Mouse (Mus musculus) left cerebral cortex, postnatal 4 days (tissue): ENCODE measurements around the gene Bsn. TPM values are rescaled to one million over a fixed set of nuclear protein-coding genes. Genes with fewer than 3 reads are reported as not detected.

Experiments
- DNase-seq: peaks from one replicate; pipeline ENCODE4 v3.0.0-alpha.2; 2022
- intact Hi-C: fragments of 180-260 bp; cut with DNase I; formaldehyde crosslinking; loops from one replicate; pipeline ENCODE4 v1.15.1; 2025
- total RNA-seq, 2 experiments: library from RNA; stranded (reverse); gene quantifications; 2 replicates each; pipeline ENCODE4 v1.2.3; 2021

Gene Bsn
- total RNA-seq, 2 experiments from 2014 or later = 70.4 to 74.5 TPM

DNA sequence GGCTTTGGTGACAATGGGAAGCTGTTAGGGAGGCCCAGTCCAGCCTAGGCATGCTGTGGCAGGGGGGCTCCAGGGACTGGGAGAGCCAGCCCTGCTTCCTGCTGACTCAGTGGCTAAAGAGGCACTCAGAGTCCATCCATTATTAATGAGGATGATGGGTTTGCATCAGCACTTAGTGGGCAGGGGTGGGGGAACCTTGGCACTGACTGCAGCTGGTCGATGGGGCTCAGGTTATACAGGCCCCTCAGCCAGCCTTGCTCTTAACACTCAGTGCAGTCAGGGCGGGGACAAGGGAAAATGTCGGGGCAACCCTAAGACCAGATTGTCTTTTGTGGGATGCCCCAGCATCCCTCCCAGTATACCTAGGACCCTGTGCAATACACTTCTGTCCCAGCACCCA, 128.0 kb downstream of the Bsn start:
- intact Hi-C loops = no loop called here
- no peak for DNase-seq

DNA sequence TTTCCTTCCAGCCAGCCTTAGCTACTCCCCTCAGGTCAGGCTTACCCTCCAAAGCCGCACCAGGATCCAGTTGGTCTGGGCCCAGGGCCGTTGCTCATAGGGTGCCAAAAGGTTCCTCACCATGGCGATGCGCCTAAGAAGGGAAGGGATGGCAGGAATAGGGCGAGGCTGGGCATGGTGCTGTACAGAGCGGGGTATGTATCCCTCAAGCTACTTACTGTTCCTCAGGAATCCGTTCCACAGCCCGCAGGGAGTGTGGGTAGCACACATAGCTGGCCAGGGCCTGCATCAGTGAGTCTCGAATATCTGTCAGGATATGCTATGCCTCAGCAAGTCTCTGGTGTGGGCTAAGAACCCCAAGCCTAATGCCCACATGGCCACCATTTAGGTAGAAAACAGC, 131.9 kb downstream of the Bsn start:
- intact Hi-C loops = loop anchor here (10.0 kb wide), 1 partner anchor 93 kb away; no protein-coding TSS in a partner anchor
- DNase-seq = no peak

DNA sequence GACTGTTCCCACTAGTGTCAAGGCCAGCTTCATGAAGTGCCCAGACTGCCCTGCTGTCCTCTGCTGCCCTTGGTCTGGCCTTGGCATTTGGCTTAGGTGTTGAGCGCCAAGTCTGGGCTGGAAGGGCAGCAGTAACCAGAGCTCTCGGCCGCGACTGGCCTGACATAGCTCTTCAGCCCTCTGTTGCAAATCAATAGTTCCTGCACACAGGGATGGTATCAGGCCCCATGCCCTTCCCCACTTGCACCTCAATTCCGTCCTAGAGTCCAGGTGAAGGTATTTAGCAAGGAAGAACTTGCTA, 133.0 kb downstream of the Bsn start:
- intact Hi-C loops = loop anchor here (10.0 kb wide), 1 partner anchor 92 kb away; no protein-coding TSS in a partner anchor
- DNase-seq = no peak

DNA sequence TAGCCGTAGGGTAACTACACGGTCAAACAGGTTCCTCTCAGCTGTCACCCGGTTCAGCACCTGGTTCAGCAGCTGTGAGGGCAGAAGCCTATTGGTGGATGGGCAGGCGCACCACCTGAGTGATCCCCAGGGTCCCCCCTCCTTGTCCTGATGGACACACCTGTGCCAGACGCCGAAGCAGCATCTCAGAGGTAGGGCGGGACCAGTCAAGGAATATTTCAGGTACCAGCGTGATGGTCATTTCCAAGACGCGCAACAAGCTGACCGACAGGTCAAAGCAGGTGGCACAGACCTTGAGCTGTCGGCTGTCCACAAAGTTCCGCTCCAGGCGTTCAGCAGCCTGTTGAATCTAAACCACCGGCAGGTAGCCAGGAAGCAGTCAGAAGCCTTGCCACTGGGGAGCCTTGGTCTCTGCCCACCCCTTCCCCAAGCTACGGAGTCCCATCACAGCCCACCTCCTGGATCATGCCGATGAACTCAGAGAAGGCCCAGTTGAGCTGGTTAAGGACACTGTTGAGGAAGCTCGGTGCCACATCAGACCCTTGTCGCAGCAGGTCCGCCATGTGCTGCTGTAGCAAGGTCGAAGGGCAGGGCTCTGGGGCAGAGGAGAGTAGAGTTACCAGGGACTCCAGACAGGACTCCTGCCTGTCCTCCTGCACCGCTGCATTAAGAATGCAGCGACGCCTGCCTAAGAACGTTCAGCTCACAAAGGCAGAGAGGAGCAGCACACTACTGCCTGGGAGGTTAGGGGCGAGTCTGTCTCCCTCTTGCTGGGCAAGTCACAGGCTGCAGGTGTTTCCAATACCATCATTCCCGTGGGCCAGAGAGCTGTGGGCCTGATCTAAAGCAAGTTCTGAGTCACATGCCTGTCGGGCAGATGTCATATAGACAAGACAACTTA, 133.6 kb downstream of the Bsn start:
- intact Hi-C loops = loop anchor here (10.0 kb wide), 1 partner anchor 92 kb away; no protein-coding TSS in a partner anchor
- DNase-seq = no peak

DNA sequence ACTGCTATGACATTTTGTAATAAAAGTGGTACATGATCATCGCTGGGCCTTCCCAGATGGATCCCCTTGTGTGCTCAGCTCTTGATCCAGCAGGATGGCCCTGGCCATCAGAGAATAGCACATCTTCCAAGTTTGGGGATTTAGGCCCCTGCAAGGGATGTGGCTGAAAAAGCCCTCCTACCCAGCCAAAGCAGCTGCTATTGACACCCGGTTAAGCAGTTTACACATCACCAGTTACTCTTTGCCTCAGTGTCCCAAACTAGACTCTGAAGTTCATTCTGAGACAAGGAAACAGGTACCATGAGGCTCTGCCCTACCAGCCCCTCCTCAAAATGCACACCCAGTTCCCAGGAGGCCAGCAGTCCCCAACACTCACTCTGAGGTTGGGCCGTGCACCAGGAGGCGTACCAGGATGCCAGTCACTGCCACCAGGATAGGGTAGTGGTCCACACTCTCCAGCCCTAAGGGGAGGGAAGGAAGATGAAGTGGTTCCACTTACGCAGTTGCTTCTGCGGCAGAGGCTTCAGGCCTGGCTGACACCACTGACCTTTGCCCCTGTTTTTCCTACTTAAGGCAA, 134.4 kb downstream of the Bsn start:
- DNase-seq = no peak
- intact Hi-C loops = loop anchor here (10.0 kb wide), 1 partner anchor 91 kb away; no protein-coding TSS in a partner anchor

DNA sequence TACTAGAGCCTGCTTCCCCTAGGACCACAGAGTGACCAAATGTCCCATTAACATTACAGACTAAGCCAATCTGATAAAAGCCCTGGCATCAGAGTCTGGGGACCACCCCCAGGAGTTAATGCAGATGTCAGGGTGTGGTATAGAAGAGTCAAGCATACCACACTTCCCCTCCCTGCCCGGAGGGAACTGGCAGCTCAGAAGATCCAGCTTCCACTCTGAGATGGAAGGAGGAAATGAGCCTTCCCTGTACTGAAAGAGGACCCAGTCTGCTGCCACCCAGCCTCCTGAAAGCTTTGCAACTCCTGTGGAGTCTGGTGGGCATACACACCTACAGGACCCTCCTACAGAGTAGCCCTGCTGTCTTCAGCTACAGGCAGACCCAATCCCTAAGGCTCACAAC, 135.1 kb downstream of the Bsn start:
- DNase-seq = no peak
- intact Hi-C loops = loop anchor here (10.0 kb wide), 1 partner anchor 90 kb away; no protein-coding TSS in a partner anchor

DNA sequence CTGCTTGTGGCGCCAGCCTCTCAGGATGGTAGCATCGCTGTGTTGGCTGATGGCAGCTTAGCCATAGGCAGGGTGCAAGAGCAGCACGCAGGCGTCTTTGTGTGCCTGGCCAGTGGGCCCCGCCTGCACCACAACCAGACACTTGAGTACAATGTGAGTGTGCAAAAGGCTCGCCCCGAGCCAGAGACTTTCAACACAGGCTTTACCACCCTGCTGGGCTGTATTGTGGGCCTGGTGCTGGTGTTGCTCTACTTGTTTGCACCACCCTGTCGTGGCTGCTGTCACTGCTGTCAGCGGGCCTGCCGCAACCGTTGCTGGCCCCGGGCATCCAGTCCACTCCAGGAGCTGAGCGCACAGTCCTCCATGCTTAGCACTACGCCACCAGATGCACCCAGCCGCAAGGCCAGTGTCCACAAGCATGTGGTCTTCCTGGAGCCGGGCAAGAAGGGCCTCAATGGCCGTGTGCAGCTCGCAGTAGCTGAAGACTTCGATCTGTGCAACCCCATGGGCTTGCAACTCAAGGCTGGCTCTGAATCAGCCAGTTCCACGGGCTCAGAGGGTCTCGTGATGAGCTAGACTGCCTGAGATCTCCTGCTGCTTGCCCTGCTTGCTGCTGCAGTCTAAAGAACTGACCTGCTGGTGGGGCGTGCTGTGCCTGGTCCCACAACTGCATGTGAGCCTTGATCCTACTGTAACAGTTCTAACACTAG, 135.7 kb downstream of the Bsn start:
- intact Hi-C loops = loop anchor here (10.0 kb wide), 1 partner anchor 90 kb away; no protein-coding TSS in a partner anchor
- no peak for DNase-seq

DNA sequence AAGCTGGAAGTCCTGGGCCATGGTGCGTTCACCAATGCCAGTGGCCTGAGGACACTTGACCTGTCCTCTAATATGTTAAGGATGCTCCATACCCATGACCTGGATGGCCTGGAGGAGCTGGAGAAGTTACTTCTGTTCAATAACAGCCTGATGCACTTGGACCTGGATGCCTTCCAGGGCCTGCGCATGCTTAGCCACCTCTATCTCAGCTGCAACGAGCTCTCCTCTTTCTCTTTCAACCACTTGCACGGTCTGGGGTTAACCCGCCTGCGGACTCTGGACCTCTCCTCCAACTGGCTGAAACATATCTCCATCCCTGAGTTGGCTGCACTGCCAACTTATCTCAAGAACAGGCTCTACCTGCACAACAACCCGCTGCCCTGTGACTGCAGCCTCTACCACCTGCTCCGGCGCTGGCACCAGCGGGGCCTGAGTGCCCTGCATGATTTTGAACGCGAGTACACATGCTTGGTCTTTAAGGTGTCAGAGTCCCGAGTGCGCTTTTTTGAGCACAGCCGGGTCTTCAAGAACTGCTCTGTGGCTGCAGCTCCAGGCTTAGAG, 136.4 kb downstream of the Bsn start:
- intact Hi-C loops = loop anchor here (10.0 kb wide), 1 partner anchor 89 kb away; no protein-coding TSS in a partner anchor
- no peak for DNase-seq

DNA sequence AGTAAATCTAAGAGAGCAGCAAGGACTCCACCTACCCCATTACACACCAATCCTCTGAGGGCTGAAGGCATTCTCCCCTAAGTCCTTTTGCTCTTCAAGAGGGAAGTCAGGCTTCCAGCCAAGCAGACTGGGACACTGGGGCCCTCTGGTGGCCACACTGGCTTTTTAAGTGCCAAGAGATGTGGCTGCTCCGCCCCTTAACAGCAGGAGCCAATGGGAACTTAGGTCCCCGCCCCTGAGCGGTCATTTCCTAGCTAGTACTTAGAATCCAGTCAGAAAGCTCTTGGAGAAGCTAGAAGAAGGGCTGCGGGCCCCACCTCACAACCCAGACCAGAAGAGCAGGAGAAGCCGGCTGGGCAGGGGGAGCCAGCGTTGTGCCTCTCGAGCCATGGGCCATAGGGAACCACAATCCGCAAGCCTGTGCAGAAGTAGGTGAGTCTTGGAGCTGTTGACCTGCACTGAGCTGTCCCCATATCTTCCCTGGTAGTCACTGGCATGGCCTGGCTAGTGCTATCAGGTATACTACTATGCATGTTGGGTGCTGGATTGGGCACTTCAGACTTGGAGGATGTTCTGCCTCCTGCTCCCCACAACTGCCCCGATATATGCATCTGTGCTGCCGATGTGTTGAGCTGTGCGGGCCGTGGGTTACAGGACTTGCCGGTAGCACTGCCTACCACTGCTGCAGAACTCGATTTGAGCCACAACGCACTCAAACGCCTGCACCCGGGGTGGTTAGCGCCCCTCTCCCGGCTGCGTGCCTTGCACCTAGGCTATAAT, 137.1 kb downstream of the Bsn start, which contains the start of gene Amigo3:
Gene Amigo3 (plus strand): TSS at position 275 of the 780 bp plus-strand sequence.
- peak; percentile 95 for DNase-seq
- intact Hi-C loops = loop anchor here (10.0 kb wide), 1 partner anchor 88 kb away; no protein-coding TSS in a partner anchor

DNA sequence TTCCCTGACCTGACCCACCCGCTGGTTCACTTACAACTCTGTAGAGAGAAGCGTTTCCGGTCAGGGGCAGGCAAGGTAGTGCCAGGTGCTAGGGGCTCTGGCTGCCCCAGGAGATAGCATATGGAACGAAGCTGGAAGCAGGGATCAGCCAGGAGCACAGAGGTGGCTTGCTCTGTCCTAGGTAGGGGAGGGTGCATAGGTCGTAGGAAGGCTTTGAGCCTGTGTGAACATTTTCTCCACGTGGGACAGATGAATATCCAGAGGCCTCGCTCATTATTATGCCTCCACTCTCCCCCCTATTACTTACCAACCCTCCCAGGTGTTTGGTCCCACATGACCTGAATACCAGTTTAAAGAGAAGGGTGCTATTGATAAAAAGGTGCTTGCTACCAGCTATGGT, 137.8 kb downstream of the Bsn start:
- DNase-seq = no peak
- intact Hi-C loops = loop anchor here (10.0 kb wide), 1 partner anchor 88 kb away; no protein-coding TSS in a partner anchor

DNA sequence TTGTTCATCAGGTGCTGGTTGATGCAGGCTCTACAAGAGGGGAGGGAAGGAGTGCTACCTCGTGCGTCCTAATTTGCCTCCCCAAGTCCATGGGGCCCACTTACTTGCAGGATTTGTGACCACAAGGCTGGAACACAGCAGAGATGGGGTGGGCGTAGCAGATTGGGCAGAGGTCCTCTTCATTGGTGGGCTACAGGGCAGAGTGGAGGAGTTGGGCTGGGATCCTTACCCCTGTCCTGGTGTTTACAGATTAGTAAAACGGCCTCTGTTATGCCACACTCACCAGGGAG, 138.3 kb downstream of the Bsn start:
- no peak for DNase-seq
- intact Hi-C loops = loop anchor here (10.0 kb wide), 1 partner anchor 87 kb away; no protein-coding TSS in a partner anchor

DNA sequence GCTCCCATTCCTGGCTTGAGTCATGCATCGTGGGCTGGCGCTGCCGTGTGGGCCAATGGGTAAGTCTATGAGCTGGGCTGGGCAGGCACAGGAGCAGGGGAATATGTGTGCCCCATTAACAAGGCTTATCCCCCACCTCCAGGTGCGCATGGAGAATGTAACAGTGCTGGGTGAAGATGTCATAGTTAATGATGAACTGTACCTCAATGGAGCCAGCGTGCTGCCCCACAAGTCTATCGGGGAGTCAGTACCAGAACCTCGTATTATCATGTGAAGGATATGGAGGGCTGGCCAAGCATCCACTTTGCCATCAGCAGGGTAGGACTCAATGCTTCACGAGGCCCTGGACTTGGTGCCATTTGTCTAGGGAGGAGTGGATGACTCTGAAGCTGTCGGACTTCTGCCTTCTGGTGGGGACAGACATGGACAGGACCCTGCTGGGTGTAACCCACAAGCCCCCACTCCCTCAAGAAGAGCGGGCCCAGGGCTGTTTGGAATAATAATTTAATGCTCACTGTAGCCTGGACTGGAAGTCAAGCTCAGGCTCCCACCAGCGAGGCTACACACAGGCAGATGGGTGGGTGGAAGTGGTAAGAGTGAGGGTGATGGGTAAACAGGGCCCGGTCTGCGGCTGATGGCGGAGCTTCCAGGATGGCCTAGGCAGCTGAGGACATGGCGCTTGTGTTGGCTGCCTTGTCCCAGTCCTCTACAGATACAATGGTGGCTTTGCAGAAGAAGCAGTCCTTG, 138.8 kb downstream of the Bsn start:
- intact Hi-C loops = loop anchor here (10.0 kb wide), 1 partner anchor 87 kb away; no protein-coding TSS in a partner anchor
- DNase-seq = no peak

DNA sequence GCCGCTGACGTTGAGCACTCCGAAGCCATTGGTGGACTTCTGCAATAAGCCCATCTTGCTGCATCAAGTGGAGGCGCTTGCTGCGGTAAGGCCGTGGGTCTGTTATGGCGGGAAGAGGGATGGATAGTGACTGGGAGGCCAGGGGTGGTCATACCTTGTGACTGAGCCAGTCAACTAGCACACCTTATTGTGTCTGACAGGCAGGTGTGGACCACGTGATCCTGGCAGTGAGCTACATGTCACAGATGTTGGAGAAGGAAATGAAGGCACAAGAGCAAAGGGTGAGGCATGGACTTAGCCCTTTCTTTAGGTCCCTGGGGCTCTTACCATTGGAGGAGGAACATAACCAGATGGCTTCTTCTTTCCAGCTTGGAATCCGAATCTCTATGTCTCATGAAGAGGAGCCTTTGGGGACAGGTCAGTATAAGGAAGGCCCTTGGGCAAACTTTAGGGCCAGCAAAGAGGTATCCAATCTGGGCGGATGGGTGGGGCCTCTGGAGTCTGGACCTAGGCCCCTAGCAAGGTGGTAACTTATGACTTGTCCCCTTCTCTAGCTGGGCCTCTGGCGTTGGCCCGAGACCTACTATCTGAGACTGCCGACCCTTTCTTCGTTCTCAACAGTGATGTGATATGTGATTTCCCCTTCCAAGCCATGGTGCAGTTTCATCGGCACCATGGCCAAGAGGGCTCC, 140.5 kb downstream of the Bsn start:
- DNase-seq = no peak
- intact Hi-C loops = loop anchor here (5.0 to 10.0 kb wide), 2 partner anchors 85 to 147 kb away; no protein-coding TSS in a partner anchor

DNA sequence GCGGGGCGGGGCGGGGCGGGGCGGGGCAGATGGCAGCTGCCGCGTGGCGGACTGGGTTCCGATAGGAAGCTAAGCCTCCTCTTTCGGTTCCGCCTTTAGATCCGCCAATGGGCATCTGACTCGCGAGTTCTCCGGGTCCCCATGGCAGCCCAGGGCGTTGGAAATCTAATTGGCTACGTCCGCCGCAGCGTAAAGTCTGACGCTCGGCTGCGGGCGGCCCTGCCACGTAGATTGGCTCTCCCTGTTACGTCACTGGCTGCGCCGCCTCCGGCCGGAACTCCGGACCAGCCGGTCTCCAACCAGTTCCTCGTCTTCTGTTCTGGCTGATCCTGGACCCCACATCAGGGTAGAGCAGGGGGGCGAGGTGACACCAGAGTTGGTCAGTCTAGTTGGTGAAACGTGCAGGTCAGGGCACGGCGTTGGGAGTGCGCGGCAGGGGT, 141.1 kb downstream of the Bsn start, which contains the start of gene Gmppb:
Gene Gmppb (plus strand): TSS at position 227 of the 440 bp plus-strand sequence.
- peak; percentile 96 for DNase-seq
- intact Hi-C loops = loop anchor here (5.0 kb wide), 1 partner anchor 147 kb away; no protein-coding TSS in a partner anchor

DNA sequence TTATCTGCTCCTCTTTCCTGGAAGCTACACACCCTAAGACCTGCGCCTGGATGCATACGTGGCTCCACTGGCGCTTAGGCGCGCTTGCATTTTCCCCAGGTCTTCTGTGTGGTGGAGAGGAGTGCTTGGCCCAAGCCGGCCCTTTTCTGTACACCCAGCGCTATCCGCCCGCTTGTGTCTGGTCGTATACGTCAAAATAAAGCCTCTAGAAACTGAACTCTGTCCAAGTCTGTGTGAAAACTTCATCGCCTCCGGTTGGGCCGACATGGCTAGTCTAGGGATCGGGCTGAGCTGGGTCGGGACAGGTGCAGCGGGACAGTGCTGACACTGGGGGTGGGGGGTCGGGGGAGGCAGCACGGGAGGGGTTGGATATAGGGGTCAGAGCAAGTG, 141.6 kb downstream of the Bsn start:
- no peak for DNase-seq
- intact Hi-C loops = loop anchor here (5.0 kb wide), 1 partner anchor 146 kb away; no protein-coding TSS in a partner anchor

DNA sequence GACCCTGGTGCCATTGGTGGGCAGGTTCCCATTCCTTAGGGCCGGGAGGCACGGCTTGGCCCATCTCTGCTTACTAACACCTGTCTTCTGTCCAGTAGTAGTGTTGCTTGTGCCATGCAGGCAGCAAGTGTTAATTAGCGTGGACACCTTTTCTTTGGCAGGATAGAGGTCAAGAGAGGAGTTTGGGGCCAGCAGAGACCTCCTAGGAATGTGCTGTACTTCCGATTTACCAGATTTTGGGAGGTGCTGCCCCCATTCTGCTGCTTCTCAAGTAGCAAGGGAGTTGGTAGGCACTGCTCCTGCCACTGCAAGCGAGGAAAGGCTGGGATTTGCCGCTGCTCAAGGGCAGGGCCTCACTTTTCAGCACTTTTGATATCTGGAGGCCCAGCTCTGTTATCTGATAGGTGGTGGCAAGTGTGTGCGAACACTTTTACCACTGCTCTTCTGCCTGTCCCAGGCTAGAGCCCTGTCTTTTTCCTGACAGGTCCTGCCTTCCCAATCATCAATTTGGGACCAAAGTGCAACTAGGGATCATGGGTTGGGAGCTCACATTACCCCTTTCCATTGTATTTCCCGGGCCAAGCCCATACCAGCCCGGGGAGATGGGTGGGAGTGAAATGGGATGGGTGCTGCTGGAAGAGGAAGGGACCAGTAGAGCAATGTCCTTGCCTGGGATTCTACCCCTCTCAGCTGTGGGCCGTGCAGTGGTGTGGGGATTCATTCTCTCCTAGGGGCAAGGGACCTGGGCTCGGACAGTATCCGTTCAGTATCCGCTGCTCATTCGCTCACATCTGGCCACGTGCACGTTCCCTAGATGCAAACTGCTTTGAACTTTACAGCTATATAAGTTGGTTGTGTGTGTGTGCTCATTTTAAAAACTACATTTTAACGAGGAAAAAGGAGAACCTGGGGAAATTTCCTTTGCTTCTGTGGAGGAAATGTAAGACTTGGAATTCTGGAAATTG, 142.3 kb downstream of the Bsn start:
- no peak for DNase-seq

DNA sequence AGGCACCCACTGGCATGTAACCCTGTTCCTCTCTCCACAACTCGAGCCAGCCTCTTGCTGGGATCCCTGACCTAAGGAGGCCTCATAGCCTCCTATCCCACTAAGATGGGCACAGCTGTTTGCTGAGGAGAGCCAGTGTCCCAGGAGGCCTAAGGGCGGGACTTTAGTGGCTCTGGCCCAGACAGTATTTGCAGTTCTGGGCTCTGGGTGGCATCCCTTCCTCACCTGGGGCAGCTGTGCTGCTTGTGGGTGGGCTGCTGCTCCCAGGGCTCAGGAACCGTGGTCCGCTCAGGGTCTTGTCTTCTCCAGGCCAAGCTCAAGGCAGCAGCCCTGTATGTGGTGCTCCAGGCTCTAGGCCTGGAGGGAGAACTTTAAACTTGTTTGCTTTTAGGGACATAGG, 143.6 kb downstream of the Bsn start:
- intact Hi-C loops = loop anchor here (5.0 kb wide), 1 partner anchor 144 kb away; no protein-coding TSS in a partner anchor

More for the DNA sequence above, 142.3 kb downstream of the Bsn start:
- intact Hi-C loops = loop anchor here (5.0 kb wide), 1 partner anchor 146 kb away; no protein-coding TSS in a partner anchor

More for the DNA sequence above, 143.6 kb downstream of the Bsn start:
- DNase-seq = no peak
